Mouse (Mus musculus) stomach, postnatal 0 days (tissue): Measurements from ENCODE around the gene Csnk1e. TPM values are rescaled to one million over a fixed set of nuclear protein-coding genes. Genes with fewer than 3 reads are reported as not detected.

Experiments
- ATAC-seq: fragments of 200-750 bp; cut with Nextera tagmentation; 2 replicates; pipeline ENCODE4 v1.8.0; 2017; ENCODE audit not compliant: low FRiP score, low TSS enrichment
- DNase-seq: peaks from one replicate; pipeline ENCODE4 v3.0.0-alpha.2; 2016; ENCODE audit warnings: low spot score
- H3K27ac ChIP-seq: fragments of 300-500 bp; sonication (generic); replicated peaks from 2 replicates; pipeline ENCODE4 v1.5.1; 2014; ENCODE audit warnings: mild to moderate bottlenecking, control low read depth
- H3K27me3 ChIP-seq: fragments of 300-500 bp; sonication (generic); 2 replicates; pipeline ENCODE4 v1.6.1; 2014; ENCODE audit warnings: low read length; ENCODE audit not compliant: control insufficient read depth, insufficient read depth
- H3K36me3 ChIP-seq: fragments of 300-500 bp; sonication (generic); 2 replicates; pipeline ENCODE4 v1.6.1; 2014; ENCODE audit warnings: low read length, mixed read lengths; ENCODE audit not compliant: control insufficient read depth, insufficient read depth
- H3K4me1 ChIP-seq: fragments of 300-500 bp; sonication (generic); replicated peaks from 2 replicates; pipeline ENCODE4 v1.6.1; 2014; ENCODE audit warnings: antibody characterized with exemption; ENCODE audit not compliant: control insufficient read depth, insufficient read depth
- H3K4me2 ChIP-seq: fragments of 300-500 bp; sonication (generic); replicated peaks from 2 replicates; pipeline ENCODE4 v1.6.1; 2014; ENCODE audit warnings: low read depth, mild to moderate bottlenecking, control low read depth, moderate library complexity
- H3K4me3 ChIP-seq: fragments of 300-500 bp; sonication (generic); 2 replicates; pipeline ENCODE4 v1.5.1; 2014; ENCODE audit warnings: low read depth, low read length, control low read depth
- H3K9ac ChIP-seq: fragments of 300-500 bp; sonication (generic); 2 replicates; pipeline ENCODE4 v1.6.1; 2014; ENCODE audit warnings: mild to moderate bottlenecking, low read length, control low read depth, mixed read lengths
- H3K9me3 ChIP-seq: fragments of 300-500 bp; sonication (generic); 2 replicates; pipeline ENCODE4 v1.6.1; 2016; ENCODE audit warnings: low read length; ENCODE audit not compliant: control insufficient read depth
- CTCF ChIP-seq: IDR thresholded peaks from 2 replicates; pipeline ENCODE4 v1.5.1; 2016; ENCODE audit warnings: antibody characterized with exemption, low read depth, mild to moderate bottlenecking, moderate library complexity
- EP300 ChIP-seq: optimal IDR thresholded peaks from 2 replicates; pipeline ENCODE3; 2016; ENCODE audit warnings: antibody characterized with exemption
- WGBS: fragments of 180-500 bp; shearing (Covaris S2); extraction: QIAGEN DNeasy Blood & Tissue Kit; methylation state at CpG from one replicate; pipeline ENCODE4 v1.1.7; 2014; 5-methylcytosine and 5-hydroxymethylcytosine counted together
- polyA plus RNA-seq: library from polyadenylated mRNA; unstranded; fragments of >200 nt; fragmentation: Nextera tagmentation; extraction: Ambion mirVana; gene quantifications from 2 replicates; pipeline ENCODE4 v1.2.1, GENCODE M21; 2015

Gene Csnk1e
- polyA plus RNA-seq, 1 experiment from 2014 or later: 44.8 TPM

DNA sequence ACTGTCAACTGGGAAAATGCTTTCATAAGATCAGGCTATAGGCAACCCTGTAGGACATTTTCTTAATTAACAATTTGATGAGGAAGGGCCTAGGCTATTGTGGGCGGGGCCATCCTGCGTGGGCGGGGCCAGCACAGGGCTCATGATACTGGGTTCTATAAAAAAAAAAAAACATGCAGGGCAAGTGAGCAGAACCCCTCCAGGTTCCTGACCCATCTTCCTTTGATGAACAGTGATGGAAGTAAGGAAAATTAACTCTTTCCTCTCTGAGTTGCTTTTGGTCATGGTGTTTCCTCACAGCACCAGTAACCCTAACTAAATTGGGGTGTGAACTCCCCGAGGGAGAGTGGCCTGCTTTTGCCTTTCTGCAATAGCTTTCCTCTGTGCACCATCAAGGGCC, 26.8 kb downstream of the Csnk1e start:
- ATAC-seq (no peak), DNase-seq (no peak)
- H3K36me3 ChIP-seq: peaks cover 36% of the 10 kb centered on the region
- no peaks in the 10 kb centered on the region for H3K4me1 ChIP-seq
- no peak overlapping the region for H3K9ac ChIP-seq
- no peak overlapping the region for H3K4me3 ChIP-seq
- 63% methylated on average over 4 of the region's 4 CpGs for WGBS
- H3K9me3 ChIP-seq: no peaks in the 10 kb centered on the region
- no peak overlapping the region for H3K4me2 ChIP-seq
- H3K27ac ChIP-seq: no peak overlapping the region
- H3K27me3 ChIP-seq: no peaks in the 10 kb centered on the region
- TF ChIP-seq CTCF (no peak), EP300 (no peak)

DNA sequence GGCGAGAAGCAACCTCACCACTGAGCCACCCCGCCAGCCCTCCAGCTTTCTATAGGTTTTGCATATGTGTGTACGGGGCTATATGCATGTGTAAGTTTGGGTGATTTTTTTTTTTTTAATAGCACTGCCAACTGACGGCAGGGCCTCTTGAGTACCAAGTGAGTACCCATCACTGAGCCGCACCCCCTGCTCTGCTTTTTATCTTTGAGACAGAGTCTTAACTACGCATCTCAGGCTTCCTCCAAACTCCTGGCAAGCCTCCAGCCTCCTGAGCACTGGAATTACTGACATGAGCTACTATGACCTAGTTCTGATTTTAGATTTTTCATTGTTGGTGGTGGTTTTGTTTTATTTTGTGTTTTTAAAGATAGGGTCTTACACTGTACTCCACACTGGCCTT, 27.9 kb downstream of the Csnk1e start:
- DNase-seq (no peak), ATAC-seq (no peak)
- no peaks in the 10 kb centered on the region for H3K27me3 ChIP-seq
- peaks cover 45% of the 10 kb centered on the region for H3K36me3 ChIP-seq
- no peak overlapping the region for H3K9ac ChIP-seq
- H3K4me3 ChIP-seq: no peak overlapping the region
- 68% methylated on average over 6 of the region's 6 CpGs for WGBS
- H3K9me3 ChIP-seq: no peaks in the 10 kb centered on the region
- no peak overlapping the region for H3K4me2 ChIP-seq
- no peak for TF ChIP-seq EP300
- no peak for TF ChIP-seq CTCF
- no peak overlapping the region for H3K27ac ChIP-seq
- H3K4me1 ChIP-seq: no peaks in the 10 kb centered on the region

DNA sequence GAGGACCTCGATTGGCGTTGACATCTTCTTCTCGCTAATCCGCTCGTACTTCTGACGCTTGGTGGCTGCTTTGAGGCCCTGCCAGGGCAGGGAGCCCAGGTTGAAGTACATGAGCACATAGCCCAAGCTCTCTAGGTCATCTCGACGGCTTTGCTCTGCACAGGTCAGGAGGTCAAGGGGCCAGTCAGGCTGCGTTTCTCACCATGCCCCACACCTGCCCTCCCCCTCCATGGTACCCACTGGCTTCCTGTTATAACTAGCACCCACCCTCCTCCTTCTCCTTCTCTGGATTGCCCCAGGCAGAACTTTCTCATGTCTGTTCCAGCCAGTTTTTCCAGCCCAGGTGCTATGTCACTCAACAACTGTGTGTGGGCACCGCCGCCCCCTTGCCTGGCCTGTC, 29.9 kb downstream of the Csnk1e start:
- H3K4me2 ChIP-seq: no peak overlapping the region
- H3K9ac ChIP-seq: no peak overlapping the region
- no peak for TF ChIP-seq CTCF
- TF ChIP-seq EP300: no peak
- no peaks in the 10 kb centered on the region for H3K9me3 ChIP-seq
- no peak overlapping the region for H3K4me3 ChIP-seq
- ATAC-seq (no peak), DNase-seq (no peak)
- H3K36me3 ChIP-seq: peaks cover 51% of the 10 kb centered on the region
- H3K4me1 ChIP-seq: no peaks in the 10 kb centered on the region
- WGBS: 72% methylated on average over 11 of the region's 11 CpGs
- no peaks in the 10 kb centered on the region for H3K27me3 ChIP-seq
- H3K27ac ChIP-seq: no peak overlapping the region

DNA sequence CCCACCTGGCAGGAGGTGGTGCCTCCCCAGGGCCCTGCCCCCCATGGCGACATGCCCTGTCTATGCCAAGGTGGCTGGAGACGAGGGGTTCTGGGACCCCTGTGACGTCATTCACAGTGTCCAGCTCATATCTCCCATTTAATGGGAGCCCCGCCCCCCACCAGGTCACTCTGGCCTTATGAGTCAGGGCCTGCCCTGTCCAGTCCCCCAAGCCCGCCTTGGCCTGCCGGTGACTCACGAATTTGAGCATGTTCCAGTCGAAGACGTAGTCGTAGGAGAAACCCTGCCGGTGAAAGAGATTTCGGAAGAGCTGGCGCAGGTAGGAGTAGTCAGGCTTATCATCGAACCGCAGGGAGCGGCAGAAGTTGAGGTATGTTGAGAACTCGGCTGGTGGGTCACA, 30.8 kb downstream of the Csnk1e start:
- H3K27ac ChIP-seq: no peak overlapping the region
- WGBS: 85% methylated on average over 17 of the region's 17 CpGs
- ATAC-seq (no peak), DNase-seq (no peak)
- H3K9ac ChIP-seq: no peak overlapping the region
- no peaks in the 10 kb centered on the region for H3K27me3 ChIP-seq
- H3K9me3 ChIP-seq: no peaks in the 10 kb centered on the region
- no peaks in the 10 kb centered on the region for H3K4me1 ChIP-seq
- no peak for TF ChIP-seq EP300
- no peak for TF ChIP-seq CTCF
- H3K4me3 ChIP-seq: no peak overlapping the region
- peaks cover 51% of the 10 kb centered on the region for H3K36me3 ChIP-seq
- no peak overlapping the region for H3K4me2 ChIP-seq

DNA sequence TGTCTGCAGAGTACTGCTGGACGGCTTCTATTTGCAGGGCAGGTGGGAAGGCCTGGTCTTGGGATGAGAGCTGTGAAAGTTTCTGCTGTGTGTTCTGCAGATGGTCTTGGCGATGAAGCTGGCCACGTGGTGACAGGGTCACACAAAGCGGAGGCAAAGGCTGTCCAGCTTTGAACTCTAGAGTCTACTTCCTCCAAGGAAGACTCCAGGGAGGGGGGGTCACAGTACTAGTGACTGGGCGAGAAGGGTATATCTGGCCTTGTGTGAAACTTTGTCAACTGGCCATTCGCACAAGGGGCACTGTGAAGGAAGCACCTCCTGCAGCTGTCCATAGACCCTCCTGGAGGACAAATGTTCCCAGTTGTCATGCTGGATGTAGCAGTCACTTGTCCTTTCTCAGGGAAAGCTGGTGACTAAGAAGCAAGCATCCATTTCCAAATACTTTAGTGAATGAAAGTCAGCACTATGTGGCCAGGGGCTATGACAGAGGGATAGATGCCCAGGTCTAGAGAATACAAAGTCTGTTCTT, 32.6 kb downstream of the Csnk1e start:
- no peak for TF ChIP-seq EP300
- TF ChIP-seq CTCF: no peak
- no peak for ATAC-seq
- WGBS: 85% methylated on average over 6 of the region's 6 CpGs
- Histone ChIP-seq H3K4me1 (no peaks in the 10 kb centered on the region), H3K36me3 (peaks cover 45% of the 10 kb centered on the region), H3K9me3 (no peaks in the 10 kb centered on the region), H3K4me3 (no peak overlapping the region), H3K27ac (no peak overlapping the region), H3K4me2 (no peak overlapping the region), H3K27me3 (no peaks in the 10 kb centered on the region), H3K9ac (no peak overlapping the region)
- DNase-seq: no peak

DNA sequence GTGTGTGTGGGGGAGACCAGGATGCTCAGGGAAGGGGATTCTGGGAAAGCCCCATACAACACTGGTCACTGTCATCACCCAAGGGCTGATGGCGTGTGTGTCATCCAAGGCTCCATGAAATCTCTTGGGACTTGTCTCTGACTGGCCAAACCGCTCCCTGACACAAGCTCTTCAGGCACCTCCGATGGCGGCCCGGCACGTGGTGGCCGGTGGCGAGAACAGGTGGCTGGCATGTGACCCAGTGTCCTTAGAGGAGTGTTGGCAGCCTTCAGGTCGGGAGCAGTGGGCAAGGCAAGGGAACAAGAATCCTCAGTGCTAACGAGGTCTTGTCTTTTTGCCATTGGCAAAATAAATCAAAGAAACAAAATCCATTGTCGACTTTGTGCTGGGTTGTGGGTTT, 36.7 kb downstream of the Csnk1e start:
- TF ChIP-seq EP300 (no peak), CTCF (no peak)
- no peak for DNase-seq
- 84% methylated on average over 11 of the region's 11 CpGs for WGBS

More for the DNA sequence above, 36.7 kb downstream of the Csnk1e start:
- Histone ChIP-seq H3K27ac (no peak overlapping the region), H3K27me3 (no peaks in the 10 kb centered on the region), H3K9ac (no peak overlapping the region), H3K9me3 (no peaks in the 10 kb centered on the region), H3K4me2 (no peak overlapping the region), H3K4me3 (no peak overlapping the region), H3K36me3 (peaks cover 22% of the 10 kb centered on the region), H3K4me1 (no peaks in the 10 kb centered on the region)
- no peak for ATAC-seq
